Mouse (Mus musculus) liver, adult (tissue): ENCODE results near the gene Vsx1.

Source experiments
- GATA4 ChIP-seq: IDR thresholded peaks from 2 replicates; pipeline ENCODE4 v1.6.1; 2014; ENCODE audit warnings: mild to moderate bottlenecking, low read length; ENCODE audit not compliant: insufficient replicate concordance

Vsx1 gene

GRCm38 (mm10) chr2:150670926-150671325 lies 18.2 kb downstream of the Vsx1 start:
- TF ChIP-seq GATA4: no peak

GRCm38 (mm10) chr2:150669454-150670045 lies 19.6 kb downstream of the Vsx1 start:
- TF ChIP-seq GATA4: no peak

DNA sequence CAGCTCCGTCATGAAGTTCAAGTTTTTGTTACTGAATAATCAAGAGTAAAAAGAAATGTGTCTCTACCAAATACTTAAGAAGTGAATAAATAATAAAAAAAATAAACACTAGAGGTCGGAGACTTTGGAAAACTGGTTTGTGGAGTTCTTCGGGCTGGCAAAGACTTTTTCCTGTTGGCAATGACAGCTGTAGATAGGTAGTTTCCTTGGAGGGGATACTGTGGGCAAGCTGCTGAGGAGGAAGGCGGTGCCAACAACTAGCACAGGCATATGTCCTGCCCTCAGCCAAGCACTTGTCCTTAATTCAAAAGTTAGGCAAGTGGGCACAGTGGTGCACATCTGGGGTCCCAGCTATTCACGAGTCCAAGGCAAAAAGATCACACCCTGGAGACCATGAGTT lies 20.2 kb downstream of the Vsx1 start:
- TF ChIP-seq GATA4: no peak

GRCm38 (mm10) chr2:150667820-150668766 lies 21.1 kb downstream of the Vsx1 start, which contains the start of gene Acss1:
Gene Acss1 (minus strand): TSS chr2:150668500.
- TF ChIP-seq GATA4: no peak

DNA sequence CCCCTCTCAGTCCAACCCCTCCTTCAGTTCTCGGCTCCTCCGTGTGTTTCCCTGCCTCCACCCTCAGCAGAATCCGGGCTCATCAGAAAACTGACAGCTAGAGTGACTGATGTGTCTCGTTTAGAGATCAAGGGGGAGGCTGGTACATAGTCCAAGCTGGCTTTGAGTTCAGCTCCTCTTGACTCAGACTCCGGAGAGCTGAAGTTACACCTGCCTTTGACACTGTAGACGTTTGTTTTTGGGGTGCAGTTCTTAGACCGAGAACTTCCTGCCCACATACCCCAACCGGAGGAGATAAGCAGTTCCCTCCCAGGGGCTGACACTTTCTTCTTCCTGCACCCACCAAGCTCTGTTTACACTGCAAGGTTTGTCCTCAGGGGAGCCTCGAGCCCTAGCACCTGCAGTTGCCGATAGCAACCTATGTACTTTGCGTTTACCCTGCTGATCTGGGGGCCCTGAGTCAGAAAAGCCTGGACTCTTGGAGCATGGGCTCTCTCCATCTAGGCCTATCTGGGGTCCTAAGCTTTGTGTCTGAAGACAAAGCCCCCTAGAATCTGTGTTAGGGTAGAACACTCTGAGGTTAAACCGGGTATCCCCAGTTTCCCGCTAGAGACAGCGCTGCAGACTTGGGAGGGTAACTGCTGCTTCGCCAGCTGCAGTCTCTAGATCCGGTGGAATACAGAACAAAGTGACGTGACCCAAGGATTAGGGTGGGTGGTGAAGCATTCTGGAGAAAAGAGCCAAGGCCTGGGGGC lies 21.9 kb downstream of the Vsx1 start:
- no peak for TF ChIP-seq GATA4

DNA sequence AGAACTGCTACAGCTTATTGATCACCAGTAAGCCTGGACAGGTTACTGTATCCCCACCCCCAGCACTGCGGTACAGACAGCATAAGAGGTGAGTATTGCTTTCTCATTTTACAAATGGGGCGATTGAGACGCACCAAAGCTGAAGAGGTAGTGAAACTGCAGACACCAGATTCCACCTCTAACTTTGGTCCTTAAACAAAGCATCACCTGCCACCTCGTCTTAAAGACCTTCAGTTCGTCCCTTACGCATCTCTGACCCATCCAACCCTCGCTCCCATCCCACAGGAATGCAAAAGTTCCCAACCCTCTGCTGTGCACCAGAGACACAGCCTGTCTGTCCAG lies 22.5 kb downstream of the Vsx1 start:
- TF ChIP-seq GATA4: no peak

GRCm38 (mm10) chr2:150665534-150666451 lies 23.4 kb downstream of the Vsx1 start:
- no peak for TF ChIP-seq GATA4

DNA sequence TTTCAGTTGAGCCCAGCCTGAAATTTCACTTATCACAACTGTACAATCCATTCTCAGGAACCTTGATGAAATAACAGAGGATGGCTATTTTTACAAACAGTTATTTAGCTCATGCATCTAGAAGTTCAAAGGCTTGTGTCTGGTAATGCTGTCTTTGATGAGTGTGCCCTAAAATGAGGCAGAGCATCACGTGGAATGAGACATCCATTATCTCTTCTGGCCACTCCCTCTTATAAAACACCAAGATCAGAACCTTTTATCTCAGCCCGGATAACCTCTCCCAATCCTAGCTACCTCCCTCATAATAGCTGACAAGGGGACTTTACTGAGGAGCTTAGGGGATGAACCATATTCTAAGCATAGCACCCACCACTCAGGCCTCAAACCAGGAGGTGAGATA lies 24.2 kb downstream of the Vsx1 start:
- TF ChIP-seq GATA4: no peak

DNA sequence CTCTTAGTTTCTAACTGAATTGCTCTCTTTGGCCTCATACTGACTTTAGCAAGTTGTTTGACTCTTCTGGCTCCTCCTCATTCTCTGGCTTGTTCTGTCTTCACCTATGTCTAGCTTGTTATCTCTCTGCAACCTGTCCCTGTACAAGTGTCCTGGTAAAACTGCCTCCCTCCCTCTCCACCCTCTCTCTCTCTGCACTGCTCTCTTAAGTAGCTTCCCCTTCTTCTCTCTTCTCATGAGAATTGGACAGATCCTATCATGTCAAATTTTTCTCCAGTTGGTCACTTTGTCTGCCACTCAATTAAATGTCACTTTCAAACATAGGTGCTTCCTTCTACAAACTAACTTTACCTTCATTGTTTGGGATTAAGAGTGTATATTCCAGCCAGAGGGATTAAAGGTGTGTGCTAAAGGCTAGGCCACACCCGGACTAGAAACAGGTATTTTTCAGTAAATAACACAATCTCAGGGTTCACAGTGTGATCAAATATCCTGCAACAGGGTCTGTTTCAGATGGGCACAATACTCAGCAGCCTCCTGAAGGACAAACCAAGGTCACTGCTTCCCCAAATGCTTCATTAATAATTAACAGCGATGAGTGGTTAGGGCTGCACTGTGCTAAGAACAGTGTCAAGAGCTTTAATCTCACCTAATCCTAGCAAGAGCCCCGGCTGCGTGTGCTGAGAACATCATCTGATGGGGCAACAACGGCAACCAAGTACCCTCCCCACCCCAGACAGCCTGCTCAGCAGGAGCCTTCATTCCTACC lies 24.8 kb downstream of the Vsx1 start:
- TF ChIP-seq GATA4: no peak

DNA sequence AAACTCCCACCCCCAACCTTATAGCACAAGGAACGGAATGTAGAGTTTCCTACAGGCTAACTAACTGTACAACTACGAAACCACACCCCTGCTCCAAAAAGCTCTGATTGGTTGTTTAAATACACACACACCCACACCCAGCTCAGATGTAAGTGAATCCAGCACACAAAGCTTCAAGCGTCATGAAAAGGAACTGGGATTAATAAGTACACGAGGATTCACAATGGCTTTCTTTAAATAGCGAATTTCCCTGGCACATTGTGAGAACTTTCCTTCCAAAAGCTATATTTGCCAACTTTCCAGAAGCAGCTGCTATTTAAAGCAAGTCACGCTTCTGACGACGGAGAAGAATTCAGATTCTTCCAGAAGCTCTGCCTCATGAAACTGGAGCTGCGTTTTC lies 25.9 kb downstream of the Vsx1 start:
- TF ChIP-seq GATA4: no peak

DNA sequence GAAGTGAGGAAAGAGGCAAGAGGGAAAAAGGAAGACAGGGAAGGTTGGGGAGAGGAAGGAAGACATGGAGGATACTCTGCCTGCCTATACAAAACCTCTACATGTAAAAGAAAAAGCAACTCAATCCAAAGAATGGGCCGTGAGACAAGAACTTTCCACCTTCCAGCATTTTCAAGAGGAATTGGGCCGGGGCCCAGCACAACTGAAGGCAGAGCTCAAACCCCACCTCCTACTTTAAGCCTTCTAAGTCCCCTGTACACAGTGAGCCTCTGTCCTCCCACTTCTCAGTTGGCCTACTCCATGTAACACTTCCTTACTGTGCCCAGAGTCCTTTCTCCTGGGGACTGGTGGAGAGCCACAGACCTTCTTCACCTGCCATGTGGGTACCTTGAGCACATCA lies 27.2 kb downstream of the Vsx1 start:
- TF ChIP-seq GATA4: no peak

- TF ChIP-seq GATA4: no peak
These were observed 28.3 kb downstream of the Vsx1 start for GRCm38 (mm10) chr2:150660668-150661451.

DNA sequence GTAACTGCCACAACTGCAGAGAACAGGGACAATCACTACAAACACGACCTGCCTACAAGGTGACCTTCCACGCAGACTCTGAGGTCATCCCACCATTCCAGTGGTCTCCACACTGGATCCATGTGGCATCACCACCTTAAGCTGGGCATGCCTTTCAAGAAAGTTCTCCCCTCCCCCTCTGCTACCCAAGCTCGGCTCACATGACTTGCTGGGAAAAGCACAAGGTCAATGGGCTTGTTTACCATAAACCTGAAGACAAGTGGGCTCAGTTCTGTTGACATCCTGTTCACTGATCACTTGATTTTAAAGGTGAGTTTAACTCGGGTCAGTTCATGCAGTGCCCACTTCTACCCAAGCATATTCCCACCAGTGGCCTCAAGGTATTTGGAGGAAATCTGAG lies 29.1 kb downstream of the Vsx1 start:
- no peak for TF ChIP-seq GATA4

GRCm38 (mm10) chr2:150656975-150657768 lies 32.0 kb downstream of the Vsx1 start:
- no peak for TF ChIP-seq GATA4
